Mouse (Mus musculus) R1 (cell line): ENCODE results near the gene Ppp1r9a.

Source experiments
- DNase-seq: peaks from one replicate; pipeline ENCODE4 v3.0.0-alpha.2; 2018; ENCODE audit warnings: low read depth, low spot score

Ppp1r9a gene

GRCm38 (mm10) chr6:4953028-4953719 lies 50.5 kb downstream of the Ppp1r9a start:
- no peak for DNase-seq

GRCm38 (mm10) chr6:4956651-4957050 lies 53.9 kb downstream of the Ppp1r9a start:
- no peak for DNase-seq

GRCm38 (mm10) chr6:4962197-4962596 lies 59.5 kb downstream of the Ppp1r9a start:
- DNase-seq = no peak

GRCm38 (mm10) chr6:4963049-4963448 lies 60.3 kb downstream of the Ppp1r9a start:
- no peak for DNase-seq

- no peak for DNase-seq
Observed at GRCm38 (mm10) chr6:4967236-4967635, 64.5 kb downstream of the Ppp1r9a start.

- DNase-seq = no peak
Observed at GRCm38 (mm10) chr6:4971229-4971628, 68.5 kb downstream of the Ppp1r9a start.

GRCm38 (mm10) chr6:4972808-4973207 lies 70.1 kb downstream of the Ppp1r9a start:
- DNase-seq = peak; percentile 68

GRCm38 (mm10) chr6:4973337-4973736 lies 70.6 kb downstream of the Ppp1r9a start:
- DNase-seq = peak; percentile 90

- peak; percentile 82 for DNase-seq
Observed at GRCm38 (mm10) chr6:4977515-4977914, 74.8 kb downstream of the Ppp1r9a start.

GRCm38 (mm10) chr6:4978249-4978648 lies 75.5 kb downstream of the Ppp1r9a start:
- no peak for DNase-seq

- DNase-seq = no peak
Observed at GRCm38 (mm10) chr6:4978897-4979296, 76.2 kb downstream of the Ppp1r9a start.

GRCm38 (mm10) chr6:4980113-4980512 lies 77.4 kb downstream of the Ppp1r9a start:
- DNase-seq = peak; percentile 95

- peak; percentile 90 for DNase-seq
Observed at GRCm38 (mm10) chr6:4982686-4983162, 80.0 kb downstream of the Ppp1r9a start.

GRCm38 (mm10) chr6:4985668-4986067 lies 83.0 kb downstream of the Ppp1r9a start:
- DNase-seq = peak; percentile 54

GRCm38 (mm10) chr6:4987084-4987483 lies 84.4 kb downstream of the Ppp1r9a start:
- no peak for DNase-seq

- no peak for DNase-seq
Observed at GRCm38 (mm10) chr6:4988688-4989087, 86.0 kb downstream of the Ppp1r9a start.

- DNase-seq = no peak
Observed at GRCm38 (mm10) chr6:4992308-4992707, 89.6 kb downstream of the Ppp1r9a start.

- DNase-seq = no peak
Observed at GRCm38 (mm10) chr6:4993600-4994160, 91.0 kb downstream of the Ppp1r9a start.

- DNase-seq = peak; percentile 55
Observed at GRCm38 (mm10) chr6:4994161-4994919, 91.6 kb downstream of the Ppp1r9a start.

GRCm38 (mm10) chr6:4997599-4997998 lies 94.9 kb downstream of the Ppp1r9a start:
- DNase-seq = no peak

- no peak for DNase-seq
Observed at GRCm38 (mm10) chr6:4998929-4999328, 96.2 kb downstream of the Ppp1r9a start.

- DNase-seq = no peak
Observed at GRCm38 (mm10) chr6:5000788-5001187, 98.1 kb downstream of the Ppp1r9a start.
